Mouse (Mus musculus): ENCODE data around the gene Arhgap45.

- no peak for TF ChIP-seq CTCF (IDR thresholded peaks at IDR 0.05; ENCODE audit: low read depth, low read length)
- no peak for TF ChIP-seq POLR2A (IDR thresholded peaks at IDR 0.05; ENCODE audit: borderline replicate concordance, low read depth, low read length)
These were observed 39.7 kb upstream of the Arhgap45 start for GRCm38 (mm10) chr10:79976722-79977107.

Measured in bone marrow macrophage, adult 2 months (primary cell).